Mouse (Mus musculus): ENCODE data around the gene Arhgdia.
A peak's percentile ranks its signal among the peaks of the same experiment; 100 is the strongest.

Arhgdia gene

GRCm38 (mm10) chr11:120581490-120582267 lies at the start of gene Arhgdia:
TSS of gene Arhgdia (minus strand) at chr11:120581624.
- peak; percentile 88 for DNase-seq (ENCODE audit: inconsistent ontology term)

- DNase-seq (ENCODE audit: inconsistent ontology term), result peak; percentile 82
These were observed 49.0 kb upstream of the Arhgdia start for GRCm38 (mm10) chr11:120630401-120630871.

- DNase-seq (ENCODE audit: inconsistent ontology term), result peak; percentile 46
These were observed 48.5 kb upstream of the Arhgdia start for GRCm38 (mm10) chr11:120629911-120630310.

GRCm38 (mm10) chr11:120629341-120629730 lies 47.9 kb upstream of the Arhgdia start:
- DNase-seq (ENCODE audit: inconsistent ontology term), result no peak

GRCm38 (mm10) chr11:120628601-120629340 lies 47.3 kb upstream of the Arhgdia start:
- no peak for DNase-seq (ENCODE audit: inconsistent ontology term)

- no peak for DNase-seq (ENCODE audit: inconsistent ontology term)
These were observed 46.3 kb upstream of the Arhgdia start for GRCm38 (mm10) chr11:120627468-120628300.

- DNase-seq (ENCODE audit: inconsistent ontology term), result no peak
These were observed 45.5 kb upstream of the Arhgdia start for GRCm38 (mm10) chr11:120626785-120627467.

GRCm38 (mm10) chr11:120625152-120625775 lies 43.8 kb upstream of the Arhgdia start, which contains the start of gene Sirt7:
TSS of gene Sirt7 (minus strand) at chr11:120625240.
- DNase-seq (ENCODE audit: inconsistent ontology term), result no peak

GRCm38 (mm10) chr11:120624680-120625111 lies 43.3 kb upstream of the Arhgdia start:
- peak; percentile 81 for DNase-seq (ENCODE audit: inconsistent ontology term)

- peak; percentile 71 for DNase-seq (ENCODE audit: inconsistent ontology term)
These were observed 42.7 kb upstream of the Arhgdia start for GRCm38 (mm10) chr11:120623961-120624679.

- DNase-seq (ENCODE audit: inconsistent ontology term), result no peak
These were observed 41.4 kb upstream of the Arhgdia start for GRCm38 (mm10) chr11:120622805-120623204.

GRCm38 (mm10) chr11:120620195-120620594 lies 38.8 kb upstream of the Arhgdia start:
- no peak for DNase-seq (ENCODE audit: inconsistent ontology term)

GRCm38 (mm10) chr11:120618619-120619535 lies 37.5 kb upstream of the Arhgdia start:
- DNase-seq (ENCODE audit: inconsistent ontology term), result no peak

- DNase-seq (ENCODE audit: inconsistent ontology term), result peak; percentile 91
These were observed 36.2 kb upstream of the Arhgdia start, which contains the start of gene Pcyt2 for GRCm38 (mm10) chr11:120617519-120618112. TSS of gene Pcyt2 (minus strand) at chr11:120617936.

GRCm38 (mm10) chr11:120616617-120617294 lies 35.3 kb upstream of the Arhgdia start:
- DNase-seq (ENCODE audit: inconsistent ontology term), result no peak

- DNase-seq (ENCODE audit: inconsistent ontology term), result no peak
These were observed 34.3 kb upstream of the Arhgdia start for GRCm38 (mm10) chr11:120615606-120616203.

GRCm38 (mm10) chr11:120615167-120615566 lies 33.7 kb upstream of the Arhgdia start:
- no peak for DNase-seq (ENCODE audit: inconsistent ontology term)

All from Muller cell, postnatal 12 days (primary cell).